Mouse (Mus musculus) large intestine, adult 2 months (tissue): ENCODE data around the gene Hoxc11. TPM values are rescaled to one million over a fixed set of nuclear protein-coding genes. Genes with fewer than 3 reads are reported as not detected.

Experiments
- DNase-seq: peaks from one replicate; pipeline ENCODE4 v3.0.0-alpha.2; 2012; ENCODE audit warnings: low read depth, low spot score
- WGBS: fragments of 180-500 bp; shearing (Covaris S2); methylation state at CpG from one replicate; pipeline ENCODE4 v1.1.7; 2018; 5-methylcytosine and 5-hydroxymethylcytosine counted together
- polyA plus RNA-seq: library from polyadenylated mRNA; depleted of rRNA; stranded (reverse); fragments of >200 nt; gene quantifications from 2 replicates; pipeline ENCODE4 v1.2.3, GENCODE M21; 2012

Gene Hoxc11
- polyA plus RNA-seq, 1 experiment = not detected

GRCm38 (mm10) chr15:102963259-102963658 lies 9.0 kb downstream of the Hoxc11 start:
- WGBS = 14% methylated on average over 8 of the region's 8 CpGs

GRCm38 (mm10) chr15:102963671-102964640 lies 9.7 kb downstream of the Hoxc11 start:
- WGBS = 7% methylated on average over 28 of the region's 28 CpGs

More at GRCm38 (mm10) chr15:102963259-102963658, 9.0 kb downstream of the Hoxc11 start:
- no peak for DNase-seq

GRCm38 (mm10) chr15:102965003-102965891 lies 11.0 kb downstream of the Hoxc11 start:
- no peak for DNase-seq
- 14% methylated on average over 26 of the region's 26 CpGs for WGBS

More at GRCm38 (mm10) chr15:102963671-102964640, 9.7 kb downstream of the Hoxc11 start:
- no peak for DNase-seq

GRCm38 (mm10) chr15:102965892-102966775 lies 11.9 kb downstream of the Hoxc11 start:
- no peak for DNase-seq
- 8% methylated on average over 30 of the region's 30 CpGs for WGBS

- no peak for DNase-seq
- 7% methylated on average over 27 of the region's 27 CpGs for WGBS
Observed at GRCm38 (mm10) chr15:102966776-102967311, 12.6 kb downstream of the Hoxc11 start, which contains the start of gene Hoxc10. TSS of gene Hoxc10 (plus strand) at chr15:102966796.

- no peak for DNase-seq
- 9% methylated on average over 12 of the region's 12 CpGs for WGBS
Observed at GRCm38 (mm10) chr15:102967312-102967510, 13.0 kb downstream of the Hoxc11 start, which contains the start of gene Hoxc5. TSS of gene Hoxc5 (plus strand) at chr15:102967443.

- 10% methylated on average over 34 of the region's 34 CpGs for WGBS
- DNase-seq = no peak
Observed at GRCm38 (mm10) chr15:102967511-102968397, 13.5 kb downstream of the Hoxc11 start.

- no peak for DNase-seq
- WGBS = 39% methylated on average over 1 of the region's 1 CpGs
Observed at GRCm38 (mm10) chr15:102969296-102969695, 15.1 kb downstream of the Hoxc11 start.

- WGBS = 4% methylated on average over 12 of the region's 12 CpGs
- DNase-seq = no peak
Observed at GRCm38 (mm10) chr15:102970740-102971139, 16.5 kb downstream of the Hoxc11 start.

- no peak for DNase-seq
- 7% methylated on average over 21 of the region's 21 CpGs for WGBS
Observed at GRCm38 (mm10) chr15:102972254-102972653, 18.0 kb downstream of the Hoxc11 start.

- no peak for DNase-seq
- WGBS = 17% methylated on average over 6 of the region's 6 CpGs
Observed at GRCm38 (mm10) chr15:102972753-102973152, 18.5 kb downstream of the Hoxc11 start.

- 17% methylated on average over 7 of the region's 7 CpGs for WGBS
- no peak for DNase-seq
Observed at GRCm38 (mm10) chr15:102975034-102975433, 20.8 kb downstream of the Hoxc11 start.

GRCm38 (mm10) chr15:102975688-102976111 lies 21.5 kb downstream of the Hoxc11 start:
- WGBS = 9% methylated on average over 21 of the region's 21 CpGs
- DNase-seq = no peak

GRCm38 (mm10) chr15:102976171-102976570 lies 21.9 kb downstream of the Hoxc11 start, which contains the start of gene Hoxc9:
TSS of gene Hoxc9 (plus strand) at chr15:102976439.
- DNase-seq = no peak
- WGBS = 12% methylated on average over 19 of the region's 20 CpGs

GRCm38 (mm10) chr15:102976631-102977422 lies 22.6 kb downstream of the Hoxc11 start:
- no peak for DNase-seq
- 6% methylated on average over 37 of the region's 37 CpGs for WGBS

GRCm38 (mm10) chr15:102977423-102977974 lies 23.3 kb downstream of the Hoxc11 start:
- 10% methylated on average over 16 of the region's 16 CpGs for WGBS
- DNase-seq = no peak
